Mouse (Mus musculus): ENCODE measurements around the gene Patz1. TPM values are rescaled to one million over a fixed set of nuclear protein-coding genes. Genes with fewer than 3 reads are reported as not detected.

Patz1 gene
- polyA plus RNA-seq, 1 experiment from 2014 or later = 51.1 TPM

DNA sequence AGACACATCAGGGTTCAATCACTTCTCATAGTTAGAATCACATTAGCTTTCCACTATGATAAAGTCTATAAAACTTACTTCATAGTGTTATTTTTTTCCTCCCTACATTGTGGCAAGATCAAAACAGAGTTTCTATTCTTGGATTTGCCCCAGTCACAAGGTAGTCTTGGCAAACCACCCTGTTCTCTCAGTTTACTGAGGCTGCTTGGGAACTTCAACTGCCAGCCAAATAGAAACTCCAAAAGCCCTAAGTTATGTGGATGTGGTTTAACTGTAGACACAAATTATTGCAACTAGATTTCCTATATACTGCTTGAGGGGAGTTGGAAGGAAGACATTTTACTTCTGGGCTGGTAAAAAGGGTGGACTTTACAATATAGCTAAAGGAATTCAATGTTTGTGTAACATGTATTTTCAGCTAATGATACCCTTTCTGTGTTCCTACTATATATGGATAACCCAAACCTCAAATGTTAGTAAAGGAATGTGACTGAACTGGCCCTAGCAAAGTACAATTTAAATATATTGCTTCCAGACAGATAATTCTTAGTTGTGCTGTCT lies 41.3 kb downstream of the Patz1 start, which contains the start of gene Pik3ip1:
Gene Pik3ip1, plus strand, starts transcription at position 511 of the 561 bp plus-strand sequence.
- H3K9ac ChIP-seq (replicated peaks; ENCODE audit: low read depth, low read length) = peak within 1 kb of the TSS; percentile 18; the same call in 1 of the 2 replicates
- H3K4me1 ChIP-seq (ENCODE audit: control insufficient read depth, insufficient read depth, low read length) = peaks cover 14% of the 10 kb centered on the region

DNA sequence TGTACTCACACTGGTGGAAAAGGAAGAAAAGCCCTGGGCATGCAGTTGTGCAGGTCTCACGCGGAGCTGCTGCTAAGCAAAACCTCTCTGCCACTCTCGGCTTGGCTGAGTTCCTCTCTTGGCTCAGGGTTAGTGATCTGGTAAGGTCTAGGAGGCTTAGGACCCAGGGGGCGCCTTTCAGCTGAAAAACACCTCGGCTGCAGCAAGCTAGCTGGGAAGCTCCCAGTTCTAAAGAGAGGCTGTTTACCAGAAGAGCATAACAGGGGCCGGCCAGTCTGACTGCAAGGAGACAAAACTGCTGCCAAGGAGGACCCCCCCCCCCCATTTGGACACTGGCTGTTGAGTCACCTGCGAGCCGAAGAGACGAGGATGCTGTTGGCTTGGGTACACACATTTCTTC lies 41.9 kb downstream of the Patz1 start:
- ATAC-seq (ENCODE audit: insufficient number of reproducible peaks, insufficient read depth, low FRiP score, low read depth) = peak; percentile 43; the same call in 1 of the 2 replicates
- no peaks in the 10 kb centered on the region for H3K27me3 ChIP-seq (ENCODE audit: control insufficient read depth, insufficient read depth, low read length)
- peak overlapping the region; percentile 40; the same call in 1 of the 2 replicates for H3K27ac ChIP-seq (ENCODE audit: low read length)
- peaks cover 18% of the 10 kb centered on the region for H3K4me1 ChIP-seq (ENCODE audit: control insufficient read depth, insufficient read depth, low read length)
- peak overlapping the region; percentile 97 for H3K4me2 ChIP-seq (replicated peaks; ENCODE audit: low read depth, low read length)
- peak overlapping the region; percentile 18; the same call in 1 of the 2 replicates for H3K9ac ChIP-seq (replicated peaks; ENCODE audit: low read depth, low read length)
- H3K4me3 ChIP-seq (ENCODE audit: low read depth, low read length) = peak overlapping the region; percentile 42
- H3K36me3 ChIP-seq (ENCODE audit: control insufficient read depth, insufficient read depth, low read length) = no peaks in the 10 kb centered on the region
- H3K9me3 ChIP-seq (ENCODE audit: control insufficient read depth, low read depth, low read length) = no peaks in the 10 kb centered on the region
- WGBS = 2% methylated on average over 9 of the region's 9 CpGs

More for the DNA sequence above, 41.3 kb downstream of the Patz1 start, which contains the start of gene Pik3ip1:
- no peaks in the 10 kb centered on the region for H3K36me3 ChIP-seq (ENCODE audit: control insufficient read depth, insufficient read depth, low read length)
- peak within 1 kb of the TSS; percentile 40; the same call in 1 of the 2 replicates for H3K27ac ChIP-seq (ENCODE audit: low read length)
- H3K4me3 ChIP-seq (ENCODE audit: low read depth, low read length) = peak within 1 kb of the TSS; percentile 42
- no peak for ATAC-seq (ENCODE audit: insufficient number of reproducible peaks, insufficient read depth, low FRiP score, low read depth)
- no peaks in the 10 kb centered on the region for H3K9me3 ChIP-seq (ENCODE audit: control insufficient read depth, low read depth, low read length)
- no peaks in the 10 kb centered on the region for H3K27me3 ChIP-seq (ENCODE audit: control insufficient read depth, insufficient read depth, low read length)
- H3K4me2 ChIP-seq (replicated peaks; ENCODE audit: low read depth, low read length) = peak within 1 kb of the TSS; percentile 97

DNA sequence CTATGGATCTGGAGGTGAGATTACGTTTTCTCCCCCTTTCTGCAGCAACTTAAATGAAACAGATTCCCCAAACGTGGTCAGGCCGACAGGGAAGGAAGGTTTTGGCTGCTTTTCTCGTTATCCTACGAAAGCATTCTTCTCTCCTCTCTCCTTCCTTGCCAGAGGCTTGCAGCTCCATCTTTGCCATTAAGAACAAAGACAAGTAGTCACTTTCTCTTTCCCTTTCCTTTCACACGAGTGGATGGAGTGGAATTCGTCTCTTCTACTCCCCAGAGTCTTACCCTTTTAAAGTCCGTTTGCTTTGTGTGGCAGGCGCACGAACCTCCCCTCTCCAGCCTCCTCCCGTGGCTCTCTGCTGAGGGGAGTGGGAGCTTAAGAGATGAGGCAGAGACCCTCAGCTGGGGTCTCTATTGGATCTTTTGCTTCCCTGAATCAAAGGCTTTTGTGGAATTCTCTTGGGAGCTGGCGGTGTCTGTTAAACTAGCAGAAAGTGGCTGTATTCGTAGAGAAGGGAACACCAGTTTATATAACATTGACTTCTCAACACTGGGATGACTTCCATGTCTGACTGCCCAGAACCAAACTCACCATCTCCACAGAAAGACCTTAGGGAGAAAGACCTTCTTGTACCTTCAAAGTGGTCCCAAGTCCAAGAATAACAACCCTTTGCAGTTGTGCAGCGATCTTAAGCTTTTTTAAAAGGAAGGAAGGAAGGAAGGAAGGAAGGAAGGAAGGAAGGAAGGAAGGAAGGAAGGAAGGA lies 42.5 kb downstream of the Patz1 start:
- Histone ChIP-seq H3K9ac (replicated peaks; ENCODE audit: low read depth, low read length) (peak overlapping the region; percentile 18; the same call in 1 of the 2 replicates), H3K4me1 (ENCODE audit: control insufficient read depth, insufficient read depth, low read length) (peaks cover 25% of the 10 kb centered on the region), H3K4me2 (replicated peaks; ENCODE audit: low read depth, low read length) (peak overlapping the region; percentile 97), H3K9me3 (ENCODE audit: control insufficient read depth, low read depth, low read length) (no peaks in the 10 kb centered on the region), H3K27me3 (ENCODE audit: control insufficient read depth, insufficient read depth, low read length) (no peaks in the 10 kb centered on the region), H3K27ac (ENCODE audit: low read length) (peak overlapping the region; percentile 40; the same call in 1 of the 2 replicates), H3K4me3 (ENCODE audit: low read depth, low read length) (peak overlapping the region; percentile 42), H3K36me3 (ENCODE audit: control insufficient read depth, insufficient read depth, low read length) (no peaks in the 10 kb centered on the region)
- 4% methylated on average over 14 of the region's 14 CpGs for WGBS
- ATAC-seq (ENCODE audit: insufficient number of reproducible peaks, insufficient read depth, low FRiP score, low read depth) = no peak

DNA sequence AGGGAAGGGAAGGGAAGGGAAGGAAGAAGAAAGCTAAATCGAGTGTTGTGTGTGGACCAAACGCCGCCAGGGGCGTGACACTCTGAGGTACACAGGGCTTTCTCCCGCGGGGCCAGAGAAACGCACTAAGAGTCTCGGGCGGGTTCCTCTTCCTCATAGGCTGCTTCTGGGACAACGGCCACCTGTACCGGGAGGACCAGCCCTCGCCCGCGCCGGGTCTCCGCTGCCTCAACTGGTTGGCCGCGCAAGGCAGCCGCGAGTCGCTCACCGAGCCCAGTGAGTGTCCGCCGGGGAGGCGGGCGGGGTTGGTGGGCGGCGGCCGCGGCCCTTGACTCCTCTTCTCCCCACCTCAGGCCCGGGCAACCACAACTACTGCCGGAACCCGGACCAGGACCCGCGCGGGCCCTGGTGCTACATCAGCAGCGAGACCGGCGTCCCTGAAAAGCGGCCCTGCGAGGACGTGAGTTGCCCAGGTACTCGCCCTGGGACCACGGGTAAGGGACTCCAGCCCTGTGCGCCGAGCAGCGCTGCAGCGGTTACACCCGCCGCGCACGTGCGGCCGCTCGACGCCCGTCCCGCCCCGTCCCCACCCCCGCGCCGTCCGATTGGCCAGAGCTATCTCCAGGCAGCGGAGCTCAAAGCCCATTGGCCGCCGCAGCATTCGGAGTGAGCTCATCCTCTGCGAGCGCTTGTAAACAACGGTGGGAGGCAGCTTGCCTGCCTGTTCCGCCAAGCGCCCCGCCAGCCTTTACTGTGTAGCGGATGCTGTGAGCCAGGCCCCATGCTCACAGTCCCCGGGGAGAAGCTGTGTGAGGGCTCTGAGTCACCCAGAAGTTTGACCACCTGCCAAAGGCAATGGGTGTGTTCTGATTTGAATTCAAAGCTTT lies 43.3 kb downstream of the Patz1 start:
- Histone ChIP-seq H3K4me3 (ENCODE audit: low read depth, low read length) (peak overlapping the region; percentile 42), H3K36me3 (ENCODE audit: control insufficient read depth, insufficient read depth, low read length) (no peaks in the 10 kb centered on the region), H3K9ac (replicated peaks; ENCODE audit: low read depth, low read length) (peak overlapping the region; percentile 34), H3K4me1 (ENCODE audit: control insufficient read depth, insufficient read depth, low read length) (peaks cover 30% of the 10 kb centered on the region), H3K4me2 (replicated peaks; ENCODE audit: low read depth, low read length) (peak overlapping the region; percentile 97), H3K27ac (ENCODE audit: low read length) (peak overlapping the region; percentile 73; the same call in 1 of the 2 replicates), H3K9me3 (ENCODE audit: control insufficient read depth, low read depth, low read length) (no peaks in the 10 kb centered on the region), H3K27me3 (ENCODE audit: control insufficient read depth, insufficient read depth, low read length) (no peaks in the 10 kb centered on the region)
- peak; percentile 92 for ATAC-seq (ENCODE audit: insufficient number of reproducible peaks, insufficient read depth, low FRiP score, low read depth)
- under 1% methylated on average over 73 of the region's 75 CpGs for WGBS

DNA sequence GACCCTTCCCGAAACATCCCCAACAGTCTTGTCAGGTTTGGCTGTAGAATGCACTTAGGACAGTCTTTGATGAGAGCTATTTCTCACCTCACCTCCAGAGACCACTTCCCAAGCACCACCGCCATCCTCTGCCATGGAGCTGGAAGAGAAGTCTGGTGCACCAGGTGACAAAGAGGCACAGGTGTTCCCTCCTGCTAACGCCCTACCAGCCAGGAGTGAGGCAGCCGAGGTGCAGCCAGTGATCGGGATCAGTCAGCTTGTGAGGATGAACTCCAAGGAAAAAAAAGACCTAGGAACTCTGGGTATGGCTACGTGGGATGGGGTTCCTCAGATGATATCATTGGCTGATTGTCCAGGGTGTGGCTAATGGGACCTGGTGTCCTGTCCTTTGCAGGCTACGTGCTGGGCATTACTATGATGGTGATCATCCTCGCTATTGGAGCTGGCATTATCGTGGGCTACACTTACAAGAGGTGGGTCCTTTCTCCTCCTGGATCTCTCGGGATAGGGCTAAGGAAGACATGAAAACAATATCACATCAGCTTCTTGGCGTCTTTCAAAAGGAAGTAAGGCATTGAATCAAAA lies 44.5 kb downstream of the Patz1 start:
- H3K4me2 ChIP-seq (replicated peaks; ENCODE audit: low read depth, low read length) = no peak overlapping the region
- no peak overlapping the region for H3K9ac ChIP-seq (replicated peaks; ENCODE audit: low read depth, low read length)
- no peaks in the 10 kb centered on the region for H3K27me3 ChIP-seq (ENCODE audit: control insufficient read depth, insufficient read depth, low read length)
- H3K4me1 ChIP-seq (ENCODE audit: control insufficient read depth, insufficient read depth, low read length) = peaks cover 40% of the 10 kb centered on the region
- WGBS = 89% methylated on average over 11 of the region's 11 CpGs
- no peaks in the 10 kb centered on the region for H3K9me3 ChIP-seq (ENCODE audit: control insufficient read depth, low read depth, low read length)
- ATAC-seq (ENCODE audit: insufficient number of reproducible peaks, insufficient read depth, low FRiP score, low read depth) = no peak
- H3K36me3 ChIP-seq (ENCODE audit: control insufficient read depth, insufficient read depth, low read length) = no peaks in the 10 kb centered on the region
- H3K4me3 ChIP-seq (ENCODE audit: low read depth, low read length) = no peak overlapping the region
- no peak overlapping the region for H3K27ac ChIP-seq (ENCODE audit: low read length)

DNA sequence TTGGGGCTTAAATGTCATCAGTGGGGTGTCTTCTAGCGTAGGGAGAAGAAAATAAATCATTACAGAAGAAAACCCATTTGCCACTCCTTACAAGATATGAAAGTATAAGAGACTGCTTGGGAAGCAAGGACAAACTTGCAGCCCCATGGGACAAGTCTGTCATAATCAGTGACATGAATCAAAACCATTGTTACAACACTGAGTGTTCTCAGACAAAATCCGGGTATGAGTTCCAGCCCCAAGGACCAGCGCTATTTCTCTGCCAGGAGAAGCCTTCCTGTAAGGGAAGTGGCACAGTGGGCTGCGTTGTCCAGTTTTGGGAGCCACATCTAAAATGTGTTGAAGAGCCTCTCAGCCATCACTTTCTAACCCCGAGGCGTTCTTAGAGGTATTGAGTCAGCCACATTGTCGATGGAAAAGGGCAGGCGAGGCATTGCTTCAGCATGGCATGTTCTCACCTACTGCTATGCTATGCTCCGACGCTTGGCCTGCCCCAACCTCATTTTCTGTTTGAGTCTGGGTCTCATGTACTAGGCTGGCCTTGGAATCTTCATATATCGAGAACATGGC lies 45.6 kb downstream of the Patz1 start:
- no peak overlapping the region for H3K9ac ChIP-seq (replicated peaks; ENCODE audit: low read depth, low read length)

DNA sequence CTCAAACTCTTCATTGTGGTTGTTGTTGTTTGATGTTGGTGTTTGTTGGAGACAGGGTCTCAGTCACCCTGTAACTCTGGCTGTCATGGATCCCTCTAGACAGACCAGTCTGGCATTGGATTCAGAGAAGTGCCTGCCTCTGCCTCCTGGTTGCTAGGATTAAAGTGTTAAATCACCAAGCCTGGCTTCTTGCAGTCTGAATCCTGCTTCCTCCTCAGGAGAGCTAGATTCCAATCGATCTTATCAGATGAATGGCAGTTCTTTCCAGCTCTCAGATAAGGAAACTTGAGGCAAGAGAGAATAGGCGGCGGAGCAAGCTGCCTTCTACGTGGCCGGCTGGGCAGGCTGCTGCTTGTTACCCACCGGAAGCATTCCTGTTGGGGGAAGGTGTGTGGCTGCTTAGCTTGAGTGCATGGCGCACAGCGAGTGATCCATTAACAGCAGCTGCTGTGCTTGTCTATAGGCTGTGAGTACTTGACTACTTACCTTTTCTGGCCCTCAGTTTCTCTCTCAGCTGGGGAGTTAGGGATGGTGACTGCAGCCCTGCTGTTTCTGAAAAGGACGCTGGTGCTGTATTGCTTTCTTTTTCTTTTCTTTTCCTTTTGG lies 46.1 kb downstream of the Patz1 start:
- H3K4me3 ChIP-seq (ENCODE audit: low read depth, low read length) = no peak overlapping the region
- H3K27me3 ChIP-seq (ENCODE audit: control insufficient read depth, insufficient read depth, low read length) = no peaks in the 10 kb centered on the region
- H3K9me3 ChIP-seq (ENCODE audit: control insufficient read depth, low read depth, low read length) = no peaks in the 10 kb centered on the region
- H3K36me3 ChIP-seq (ENCODE audit: control insufficient read depth, insufficient read depth, low read length) = no peaks in the 10 kb centered on the region
- H3K9ac ChIP-seq (replicated peaks; ENCODE audit: low read depth, low read length) = no peak overlapping the region
- H3K4me1 ChIP-seq (ENCODE audit: control insufficient read depth, insufficient read depth, low read length) = peaks cover 40% of the 10 kb centered on the region
- H3K27ac ChIP-seq (ENCODE audit: low read length) = no peak overlapping the region
- WGBS = 38% methylated on average over 9 of the region's 9 CpGs
- ATAC-seq (ENCODE audit: insufficient number of reproducible peaks, insufficient read depth, low FRiP score, low read depth) = no peak
- no peak overlapping the region for H3K4me2 ChIP-seq (replicated peaks; ENCODE audit: low read depth, low read length)

More for the DNA sequence above, 45.6 kb downstream of the Patz1 start:
- H3K4me2 ChIP-seq (replicated peaks; ENCODE audit: low read depth, low read length) = no peak overlapping the region
- no peak overlapping the region for H3K27ac ChIP-seq (ENCODE audit: low read length)
- H3K4me3 ChIP-seq (ENCODE audit: low read depth, low read length) = no peak overlapping the region
- H3K4me1 ChIP-seq (ENCODE audit: control insufficient read depth, insufficient read depth, low read length) = peaks cover 40% of the 10 kb centered on the region
- no peaks in the 10 kb centered on the region for H3K36me3 ChIP-seq (ENCODE audit: control insufficient read depth, insufficient read depth, low read length)
- no peaks in the 10 kb centered on the region for H3K27me3 ChIP-seq (ENCODE audit: control insufficient read depth, insufficient read depth, low read length)
- no peaks in the 10 kb centered on the region for H3K9me3 ChIP-seq (ENCODE audit: control insufficient read depth, low read depth, low read length)
- 87% methylated on average over 11 of the region's 11 CpGs for WGBS
- ATAC-seq (ENCODE audit: insufficient number of reproducible peaks, insufficient read depth, low FRiP score, low read depth) = no peak

All from stomach, embryonic 14.5 days (tissue).